Mouse (Mus musculus) thymus, adult 2 months (tissue): ENCODE results near the gene Tm9sf3.

Experiments used
- CTCF ChIP-seq: fragments of 200-500 bp; IDR thresholded peaks from 2 replicates; pipeline ENCODE4 v1.5.1; 2012; ENCODE audit warnings: mild to moderate bottlenecking, control low read depth, low read length, moderate library complexity, borderline replicate concordance; ENCODE audit not compliant: control insufficient read depth, poor library complexity, insufficient read depth; ENCODE audit errors: extremely low read depth
- POLR2A ChIP-seq: fragments of 200-500 bp; IDR thresholded peaks from 2 replicates; pipeline ENCODE4 v1.6.1; 2012; ENCODE audit warnings: mild to moderate bottlenecking, low read length, control low read depth, moderate library complexity; ENCODE audit not compliant: control insufficient read depth, poor library complexity, insufficient read depth; ENCODE audit errors: extremely low read depth

DNA sequence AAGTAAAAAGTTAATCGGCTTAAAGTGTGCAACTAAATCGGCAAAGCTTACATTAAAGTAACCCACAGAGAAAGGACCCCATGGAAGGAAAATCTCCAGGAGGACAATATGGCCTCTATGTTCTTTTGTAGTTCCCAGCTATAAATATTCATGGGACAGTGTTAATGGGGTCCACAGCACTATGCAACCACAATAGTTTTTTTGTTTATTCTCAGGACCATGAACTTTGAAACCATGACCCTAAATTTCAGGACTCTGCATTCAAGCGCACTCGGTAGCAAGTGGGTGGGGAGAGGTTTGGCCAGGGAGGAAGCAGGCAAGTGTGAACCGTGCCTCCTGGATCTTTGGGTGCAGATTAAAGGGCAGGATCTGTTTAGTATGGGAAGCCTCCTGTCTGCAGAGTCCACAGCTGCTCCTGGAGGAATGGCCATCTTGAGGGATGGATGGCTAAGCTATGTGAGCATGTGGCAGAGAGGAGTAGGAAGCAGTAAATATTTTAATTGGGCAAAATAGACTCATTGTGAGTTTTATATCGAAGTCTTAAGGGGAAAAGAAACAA is 72.8 kb downstream of the Tm9sf3 start:
- TF ChIP-seq CTCF: no peak
- TF ChIP-seq POLR2A: no peak
